Mouse (Mus musculus): ENCODE results near the gene Lingo4.

The Lingo4 gene

DNA sequence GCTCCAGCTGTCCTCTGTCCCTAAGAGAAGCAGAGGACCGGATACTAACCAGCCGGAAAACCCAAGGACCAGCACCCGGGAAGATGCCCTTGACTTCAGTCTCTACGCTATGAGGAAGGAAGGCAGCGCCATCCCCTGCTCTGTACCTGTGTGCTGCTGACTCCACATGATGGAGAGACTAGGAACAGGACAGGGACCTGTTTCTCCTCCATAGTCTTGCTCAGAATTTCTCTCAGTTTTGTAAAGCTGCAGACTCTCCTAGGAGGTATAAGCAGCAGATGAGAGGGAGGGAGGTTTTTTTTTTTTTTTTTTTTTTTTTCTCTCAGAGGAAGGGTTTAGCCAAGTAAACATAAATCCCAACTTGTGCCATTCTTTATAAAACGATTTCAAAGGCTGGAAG, at the start of gene Lingo4:
Lingo4 (plus strand) TSS at position 301 of the 400 bp plus-strand sequence.
- no peak for DNase-seq (ENCODE audit: low spot score)

DNA sequence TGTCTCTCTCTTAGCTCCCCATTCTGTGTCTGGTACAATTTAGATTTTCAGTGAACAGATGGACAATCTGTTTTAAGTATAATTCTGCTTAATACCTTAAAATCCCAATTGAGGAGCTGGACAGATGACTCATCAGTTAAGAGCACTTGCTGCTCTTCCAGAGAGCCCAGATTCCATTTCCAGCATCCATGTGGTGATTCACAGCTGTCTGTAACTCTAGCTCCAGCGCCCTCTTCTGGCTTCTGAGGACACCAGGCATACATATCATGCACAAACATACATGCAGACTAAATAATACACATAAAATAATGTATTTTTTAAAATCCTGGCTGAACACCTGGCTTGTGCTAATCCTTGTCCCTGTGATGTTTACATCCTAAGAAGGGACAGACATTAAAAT, 37.5 kb upstream of the Lingo4 start:
- peak; percentile 39 for DNase-seq (ENCODE audit: low spot score)

DNA sequence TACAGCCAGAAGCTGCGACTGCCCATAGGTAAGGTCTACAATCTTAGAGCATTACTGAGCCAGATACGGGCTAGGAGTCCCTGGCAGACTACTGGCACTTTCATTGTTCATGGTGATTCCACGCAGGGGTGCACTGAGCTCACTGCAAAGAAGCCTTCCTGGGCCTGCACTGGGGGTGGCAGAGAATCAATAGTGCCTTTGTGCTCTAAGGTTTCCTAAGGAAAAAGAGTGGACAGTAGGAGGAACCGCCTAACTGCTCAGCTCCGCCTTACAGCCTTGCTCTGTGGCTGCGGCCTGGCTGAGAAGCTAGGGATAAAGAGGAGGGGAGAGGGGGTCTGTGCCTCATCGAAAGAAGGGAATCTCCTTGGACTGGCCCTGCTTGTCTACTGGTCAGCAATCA, 36.2 kb upstream of the Lingo4 start, which contains the start of gene C2cd4d:
C2cd4d (plus strand) TSS at position 301 of the 400 bp plus-strand sequence.
- DNase-seq (ENCODE audit: low spot score), result no peak

DNA sequence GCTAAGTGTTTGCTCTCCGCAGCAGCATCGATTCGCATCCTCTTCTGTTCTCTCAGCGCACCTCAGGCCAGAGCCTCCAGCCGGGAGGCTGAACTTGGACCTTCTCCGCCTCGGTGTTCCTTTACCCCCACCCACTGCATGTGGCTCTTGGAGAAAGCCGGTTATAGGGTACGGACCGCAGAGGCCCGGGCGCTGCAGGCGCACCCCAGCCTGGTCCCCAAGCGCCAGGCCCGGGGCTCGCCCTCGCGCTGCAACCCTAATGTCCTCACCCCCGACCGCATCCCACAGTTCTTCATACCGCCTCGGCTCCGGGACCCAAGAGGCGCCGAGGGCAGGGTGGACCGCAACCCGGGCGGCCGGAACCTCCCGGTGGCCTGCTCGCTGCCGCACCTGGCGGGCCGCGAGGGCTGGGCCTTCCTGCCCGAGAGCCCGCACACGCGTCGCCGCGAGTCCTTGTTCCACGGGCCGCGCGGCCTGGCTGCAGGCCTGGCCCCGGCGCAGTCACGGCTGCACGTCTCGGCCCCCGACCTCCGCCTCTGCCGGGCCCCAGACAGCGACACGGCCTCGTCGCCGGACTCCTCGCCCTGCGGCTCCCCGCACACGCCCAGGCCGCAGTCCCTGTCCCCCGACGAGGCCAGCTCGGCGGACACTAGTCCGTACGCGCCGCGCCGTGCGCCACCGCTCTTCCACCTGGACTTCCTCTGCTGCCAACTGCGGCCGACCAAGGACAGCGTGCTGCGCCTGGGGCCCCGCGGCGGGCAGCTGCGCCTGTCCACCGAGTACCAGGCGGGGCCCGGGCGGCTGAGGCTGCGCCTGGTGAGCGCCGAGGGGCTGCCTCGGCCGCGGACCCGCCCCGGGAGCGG, 34.8 kb upstream of the Lingo4 start:
- no peak for DNase-seq (ENCODE audit: low spot score)

GRCm38 (mm10) chr3:94364154-94364526, 34.2 kb upstream of the Lingo4 start:
- DNase-seq (ENCODE audit: low spot score), result no peak

- peak; percentile 67 for DNase-seq (ENCODE audit: low spot score)
Observed at GRCm38 (mm10) chr3:94366761-94367160, 31.6 kb upstream of the Lingo4 start.

DNA sequence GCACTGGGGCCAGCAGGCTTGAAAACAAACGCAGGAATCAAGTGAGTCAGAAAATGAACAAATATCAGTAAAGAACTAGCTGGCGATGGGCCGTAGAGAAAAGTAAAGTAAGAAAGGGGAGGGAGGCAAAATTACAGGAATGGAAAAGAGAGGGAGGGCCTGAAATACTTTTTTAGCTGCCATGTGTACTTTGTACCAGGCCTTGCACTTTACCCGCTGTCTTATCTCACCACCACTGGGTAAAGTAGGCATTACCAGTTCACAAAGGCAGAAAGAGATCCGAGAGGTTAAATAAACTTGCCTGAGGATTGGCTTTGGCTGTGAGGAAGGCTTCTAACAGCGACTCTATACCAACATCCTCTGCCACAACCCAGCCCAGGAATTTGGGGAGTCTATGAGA, 30.8 kb upstream of the Lingo4 start:
- DNase-seq (ENCODE audit: low spot score), result no peak

DNA sequence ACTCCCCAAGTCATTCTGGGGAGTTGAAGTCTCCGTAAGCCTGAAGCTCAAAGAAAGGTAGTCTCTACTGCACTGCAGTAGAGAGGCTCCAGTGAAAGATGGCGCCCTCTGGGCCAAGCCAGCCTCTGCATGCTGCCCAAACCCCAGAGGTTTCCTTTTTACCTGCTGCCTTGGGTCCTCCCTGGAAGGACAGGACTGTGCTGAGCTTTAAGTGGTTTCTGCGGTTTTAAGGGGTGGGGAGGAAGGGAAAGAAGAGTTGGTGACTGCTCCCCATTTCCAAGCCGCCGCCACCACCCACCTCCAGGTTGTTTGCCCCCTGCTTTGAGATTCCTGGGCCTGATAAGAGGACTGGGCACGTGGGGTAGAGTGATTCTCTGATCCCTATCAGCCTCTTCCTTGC, 29.7 kb upstream of the Lingo4 start:
- no peak for DNase-seq (ENCODE audit: low spot score)

DNA sequence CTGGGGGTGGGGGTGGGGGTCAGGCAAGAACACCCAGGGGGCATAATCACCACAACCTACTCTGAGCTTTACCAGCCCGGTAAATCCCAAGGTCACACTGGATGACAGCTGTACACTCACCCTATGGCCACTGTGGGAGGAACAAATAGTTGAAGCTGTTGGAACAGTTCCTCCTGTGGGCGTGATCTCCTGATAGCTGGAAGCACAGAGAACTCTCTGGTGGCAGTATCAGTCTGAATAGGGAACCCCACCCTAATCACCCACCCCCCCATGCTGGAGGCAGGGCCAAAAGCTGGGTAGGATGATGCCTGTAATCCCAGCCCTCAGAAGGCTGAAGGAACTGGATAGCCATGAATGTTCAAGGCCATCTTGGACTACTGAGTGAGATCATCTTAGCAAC, 28.6 kb upstream of the Lingo4 start:
- DNase-seq (ENCODE audit: low spot score), result no peak

- DNase-seq (ENCODE audit: low spot score), result no peak
Observed at GRCm38 (mm10) chr3:94371637-94372036, 26.7 kb upstream of the Lingo4 start.

DNA sequence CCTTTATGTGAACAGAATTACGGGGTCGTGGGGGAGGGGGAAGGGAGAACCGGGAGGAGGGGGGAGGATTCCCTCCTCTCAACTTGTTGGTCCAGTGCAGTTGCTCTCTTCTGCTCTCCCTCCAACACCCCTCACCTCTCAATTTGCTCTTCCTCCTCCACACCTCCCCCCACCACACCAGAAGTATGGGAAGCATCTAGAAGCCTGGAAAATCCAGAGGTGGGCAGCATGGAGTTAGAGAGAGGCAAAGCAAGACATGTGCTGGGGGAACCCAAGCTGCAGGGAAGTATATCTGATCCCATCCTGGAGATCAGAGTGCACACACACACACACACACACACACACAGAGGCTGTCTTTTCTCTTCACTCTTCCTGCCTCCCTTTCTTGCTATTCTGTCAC, 26.3 kb upstream of the Lingo4 start:
- DNase-seq (ENCODE audit: low spot score), result no peak

GRCm38 (mm10) chr3:94372641-94373040, 25.7 kb upstream of the Lingo4 start, which contains the start of gene Rorc:
Rorc (plus strand) TSS chr3:94372794.
- no peak for DNase-seq (ENCODE audit: low spot score)

- no peak for DNase-seq (ENCODE audit: low spot score)
Observed at GRCm38 (mm10) chr3:94373090-94373489, 25.2 kb upstream of the Lingo4 start.

- DNase-seq (ENCODE audit: low spot score), result no peak
Observed at GRCm38 (mm10) chr3:94373597-94374011, 24.7 kb upstream of the Lingo4 start.

- no peak for DNase-seq (ENCODE audit: low spot score)
Observed at GRCm38 (mm10) chr3:94374636-94375035, 23.7 kb upstream of the Lingo4 start.

- DNase-seq (ENCODE audit: low spot score), result no peak
Observed at GRCm38 (mm10) chr3:94375146-94375545, 23.2 kb upstream of the Lingo4 start.

GRCm38 (mm10) chr3:94375861-94376260, 22.5 kb upstream of the Lingo4 start:
- no peak for DNase-seq (ENCODE audit: low spot score)

DNA sequence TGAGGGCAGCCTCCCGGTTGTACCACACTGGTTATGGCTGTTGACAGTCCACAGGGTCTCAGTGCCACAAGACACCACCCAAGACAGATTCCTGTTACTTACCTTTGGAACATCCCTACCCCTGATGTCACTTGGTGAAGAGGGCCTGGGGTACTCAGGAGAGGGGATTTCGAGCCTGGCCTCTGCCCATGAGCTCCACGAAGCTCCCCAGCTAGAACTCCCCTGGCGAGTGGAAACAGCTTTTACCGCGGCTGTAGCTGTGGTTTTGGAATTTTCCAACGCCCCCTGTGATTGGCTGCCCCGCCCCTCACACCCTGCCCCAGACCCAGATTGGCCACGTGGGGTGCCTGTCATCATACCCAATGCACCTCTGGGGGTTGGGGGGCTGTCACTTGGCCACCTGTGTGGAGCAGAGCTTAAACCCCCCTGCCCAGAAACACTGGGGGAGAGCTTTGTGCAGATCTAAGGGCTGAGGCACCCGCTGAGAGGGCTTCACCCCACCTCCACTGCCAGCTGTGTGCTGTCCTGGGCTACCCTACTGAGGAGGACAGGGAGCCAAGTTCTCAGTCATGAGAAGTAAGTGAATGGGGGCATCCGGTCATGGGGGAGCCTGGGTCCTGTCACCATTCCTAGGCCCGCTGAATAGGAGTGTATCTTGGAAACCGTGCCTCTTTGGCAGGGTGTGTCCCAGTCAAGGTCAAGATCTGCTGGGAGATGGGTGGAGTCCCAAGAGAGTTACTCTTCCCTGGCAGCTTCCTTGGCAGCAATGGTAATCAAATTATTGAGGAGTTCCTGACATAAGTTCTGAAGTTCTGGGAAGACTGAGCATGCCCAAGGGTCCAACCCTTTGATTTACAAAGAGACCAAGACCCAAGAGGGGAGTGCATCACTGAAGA, 21.0 kb upstream of the Lingo4 start:
- DNase-seq (ENCODE audit: low spot score), result no peak

DNA sequence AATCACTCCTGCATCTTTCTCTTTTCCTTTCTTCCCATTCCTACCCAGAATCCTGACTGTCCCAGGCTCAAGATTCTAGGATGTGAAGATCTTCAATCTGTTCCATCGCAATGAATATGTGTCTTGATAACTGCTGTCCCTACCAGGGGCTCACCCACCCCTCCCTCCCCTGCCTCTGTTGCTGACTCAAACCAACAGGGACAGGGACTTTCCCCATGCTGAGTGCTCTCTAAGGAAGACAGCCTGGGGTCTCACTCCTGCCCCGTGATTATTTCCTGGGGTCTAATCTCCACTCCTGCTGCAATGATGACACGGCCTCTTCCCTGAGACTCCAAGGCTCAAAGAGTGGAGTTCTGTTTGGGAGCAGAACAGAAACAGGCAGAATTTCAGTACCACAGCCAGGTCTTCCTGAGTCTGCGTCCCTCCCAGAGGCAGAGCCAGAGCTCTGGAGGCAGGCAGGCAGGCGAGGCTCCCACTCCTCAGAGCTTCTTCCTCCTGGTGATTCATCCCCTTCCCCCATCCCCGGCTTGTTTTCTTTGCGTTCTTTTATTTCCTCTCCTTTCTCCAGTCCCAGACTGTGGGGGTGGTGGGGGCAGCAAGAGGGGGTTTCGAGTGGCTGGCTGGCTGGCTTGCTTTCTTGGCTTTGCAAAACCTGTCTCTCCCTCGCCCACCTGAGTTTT, 18.3 kb upstream of the Lingo4 start:
- DNase-seq (ENCODE audit: low spot score), result no peak

- no peak for DNase-seq (ENCODE audit: low spot score)
Observed at GRCm38 (mm10) chr3:94382308-94382707, 16.0 kb upstream of the Lingo4 start.

DNA sequence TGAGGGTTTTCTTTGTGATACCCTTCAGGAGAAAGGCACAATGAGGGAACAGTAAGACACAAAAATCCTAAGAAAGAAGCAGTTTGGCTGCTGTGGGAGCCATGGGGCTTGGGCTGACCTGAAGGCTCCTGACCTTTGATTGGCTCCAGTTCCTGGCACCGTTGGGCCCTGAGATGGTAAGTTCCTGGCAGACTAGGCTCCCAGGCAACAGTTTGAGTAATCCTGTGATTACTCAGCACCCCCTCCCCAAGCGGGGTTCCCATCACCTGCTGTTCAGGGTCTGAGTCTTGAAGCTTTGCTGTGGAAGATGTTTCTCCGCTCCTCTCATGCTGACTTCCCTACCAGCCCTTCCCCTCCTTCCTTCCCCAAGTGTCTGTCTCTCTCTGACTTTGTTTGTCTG, 14.8 kb upstream of the Lingo4 start:
- DNase-seq (ENCODE audit: low spot score), result no peak

DNA sequence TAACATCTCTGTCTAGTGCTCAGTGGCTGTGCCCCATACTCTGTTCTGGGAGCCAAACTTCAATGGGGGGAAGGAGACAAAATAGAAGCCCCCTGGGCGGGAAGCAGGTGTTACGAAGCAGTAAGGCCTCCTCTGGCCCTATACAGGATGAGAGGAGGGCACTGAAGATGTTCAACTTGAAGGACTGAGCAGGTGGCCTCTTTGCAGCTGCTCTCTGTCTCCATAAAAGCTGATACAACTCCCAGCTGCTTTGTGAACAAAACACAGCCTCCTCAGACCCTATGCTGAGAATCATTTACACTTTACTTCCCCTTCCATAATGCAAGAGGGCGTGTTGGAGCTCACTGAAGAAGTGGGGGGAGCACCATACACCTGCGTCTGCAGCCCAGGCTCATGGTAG, 11.6 kb upstream of the Lingo4 start:
- no peak for DNase-seq (ENCODE audit: low spot score)

Measured in layer of hippocampus, adult 9-10 months (tissue).